Mouse (Mus musculus) kidney, postnatal 4 days (tissue): Measurements from ENCODE around the gene Tap2.
A peak's percentile ranks its signal among the peaks of the same experiment; 100 is the strongest.

Source experiments
- DNase-seq, 2 experiments: peaks; one replicate each; pipeline ENCODE4 v3.0.0; 2021; ENCODE audit warnings: mixed read lengths in 2 of 2

The Tap2 gene

GRCm38 (mm10) chr17:34203444-34203843 is at the start of gene Tap2:
TSS of gene Tap2 (plus strand) at chr17:34203527.
- DNase-seq = no peak

- DNase-seq = peak; percentile 18 to 58
Measured at GRCm38 (mm10) chr17:34155534-34155933, 47.8 kb upstream of the Tap2 start.

- peak; percentile 61 to 72 for DNase-seq
Measured at GRCm38 (mm10) chr17:34164202-34164895, 39.0 kb upstream of the Tap2 start.

- DNase-seq = peak in 1 of 2 experiments; percentile 23
Measured at GRCm38 (mm10) chr17:34165033-34165730, 38.1 kb upstream of the Tap2 start.

GRCm38 (mm10) chr17:34169279-34169678 is 34.0 kb upstream of the Tap2 start:
- peak; percentile 60 to 75 for DNase-seq

- DNase-seq = no peak
Measured at GRCm38 (mm10) chr17:34170487-34170876, 32.8 kb upstream of the Tap2 start.

GRCm38 (mm10) chr17:34170877-34171498 is 32.3 kb upstream of the Tap2 start:
- DNase-seq = peak; percentile 87 to 89

GRCm38 (mm10) chr17:34172528-34172927 is 30.8 kb upstream of the Tap2 start:
- no peak for DNase-seq

GRCm38 (mm10) chr17:34174075-34174474 is 29.3 kb upstream of the Tap2 start:
- no peak for DNase-seq

- DNase-seq = no peak
Measured at GRCm38 (mm10) chr17:34177179-34177578, 26.1 kb upstream of the Tap2 start.

- no peak for DNase-seq
Measured at GRCm38 (mm10) chr17:34179019-34179418, 24.3 kb upstream of the Tap2 start.

- no peak for DNase-seq
Measured at GRCm38 (mm10) chr17:34179913-34180859, 23.1 kb upstream of the Tap2 start.

GRCm38 (mm10) chr17:34183564-34184219 is 19.6 kb upstream of the Tap2 start:
- no peak for DNase-seq

GRCm38 (mm10) chr17:34185526-34185925 is 17.8 kb upstream of the Tap2 start:
- DNase-seq = no peak

GRCm38 (mm10) chr17:34186885-34187260 is 16.5 kb upstream of the Tap2 start:
- no peak for DNase-seq

GRCm38 (mm10) chr17:34187261-34187916 is 15.9 kb upstream of the Tap2 start, which contains the start of the genes Tap1 and Psmb9:
TSS of gene Tap1 (plus strand) at chr17:34187553.
TSS of gene Psmb9 (minus strand) at chr17:34187764.
- peak; percentile 99 to 100 for DNase-seq

- DNase-seq = no peak
Measured at GRCm38 (mm10) chr17:34188010-34188409, 15.3 kb upstream of the Tap2 start.

- no peak for DNase-seq
Measured at GRCm38 (mm10) chr17:34188986-34189385, 14.3 kb upstream of the Tap2 start.

GRCm38 (mm10) chr17:34192852-34193251 is 10.5 kb upstream of the Tap2 start:
- peak; percentile 27 to 39 for DNase-seq

- DNase-seq = no peak
Measured at GRCm38 (mm10) chr17:34193468-34193867, 9.9 kb upstream of the Tap2 start.

- DNase-seq = no peak
Measured at GRCm38 (mm10) chr17:34194723-34195122, 8.6 kb upstream of the Tap2 start.
